Mouse (Mus musculus): ENCODE data around the gene Bbs9. TPM values are rescaled to one million over a fixed set of nuclear protein-coding genes. Genes with fewer than 3 reads are reported as not detected.

The Bbs9 gene
- total and polyA plus RNA-seq, 2 experiments from 2014 or later = 17.8 to 35.4 TPM

GRCm38 (mm10) chr9:22791208-22791607 lies 315.7 kb downstream of the Bbs9 start:
- H3K9me3 ChIP-seq (ENCODE audit: low read length) = no peaks in the 10 kb centered on the region
- no peaks in the 10 kb centered on the region for H3K4me1 ChIP-seq (ENCODE audit: insufficient read depth)
- H3K4me3 ChIP-seq (ENCODE audit: low read depth, low read length) = no peak overlapping the region
- TF ChIP-seq CTCF (IDR thresholded peaks at IDR 0.05; ENCODE audit: low read depth) = no peak
- H3K27me3 ChIP-seq (ENCODE audit: insufficient read depth, low read length) = no peaks in the 10 kb centered on the region
- H3K9ac ChIP-seq = no peak overlapping the region
- ATAC-seq = no peak
- H3K27ac ChIP-seq (ENCODE audit: low read depth, low read length) = no peak overlapping the region
- DNase-seq = no peak
- 94% methylated on average over 5 of the region's 5 CpGs for WGBS
- no peaks in the 10 kb centered on the region for H3K36me3 ChIP-seq (ENCODE audit: insufficient read depth)
- H3K4me2 ChIP-seq (ENCODE audit: low read depth) = no peak overlapping the region

GRCm38 (mm10) chr9:22791750-22792149 lies 316.2 kb downstream of the Bbs9 start:
- Histone ChIP-seq H3K36me3 (ENCODE audit: insufficient read depth) (no peaks in the 10 kb centered on the region), H3K4me2 (ENCODE audit: low read depth) (no peak overlapping the region), H3K9ac (no peak overlapping the region), H3K27ac (ENCODE audit: low read depth, low read length) (no peak overlapping the region), H3K27me3 (ENCODE audit: insufficient read depth, low read length) (no peaks in the 10 kb centered on the region), H3K4me3 (ENCODE audit: low read depth, low read length) (no peak overlapping the region), H3K4me1 (ENCODE audit: insufficient read depth) (no peaks in the 10 kb centered on the region), H3K9me3 (ENCODE audit: low read length) (no peaks in the 10 kb centered on the region)
- no peak for TF ChIP-seq CTCF (IDR thresholded peaks at IDR 0.05; ENCODE audit: low read depth)
- ATAC-seq = no peak
- DNase-seq = no peak
- 85% methylated on average over 9 of the region's 9 CpGs for WGBS

- Histone ChIP-seq H3K36me3 (ENCODE audit: insufficient read depth) (no peaks in the 10 kb centered on the region), H3K4me2 (ENCODE audit: low read depth) (no peak overlapping the region), H3K9me3 (ENCODE audit: low read length) (no peaks in the 10 kb centered on the region), H3K4me1 (ENCODE audit: insufficient read depth) (no peaks in the 10 kb centered on the region), H3K27me3 (ENCODE audit: insufficient read depth, low read length) (no peaks in the 10 kb centered on the region), H3K4me3 (ENCODE audit: low read depth, low read length) (no peak overlapping the region), H3K27ac (ENCODE audit: low read depth, low read length) (no peak overlapping the region), H3K9ac (no peak overlapping the region)
- DNase-seq (no peak), ATAC-seq (no peak)
- WGBS = 75% methylated on average over 7 of the region's 7 CpGs
- TF ChIP-seq CTCF (IDR thresholded peaks at IDR 0.05; ENCODE audit: low read depth) = no peak
These were observed 318.2 kb downstream of the Bbs9 start for GRCm38 (mm10) chr9:22793698-22794097.

GRCm38 (mm10) chr9:22800675-22801074 lies 325.2 kb downstream of the Bbs9 start:
- 84% methylated on average over 7 of the region's 7 CpGs for WGBS
- ATAC-seq = no peak
- TF ChIP-seq CTCF (IDR thresholded peaks at IDR 0.05; ENCODE audit: low read depth) = no peak

GRCm38 (mm10) chr9:22805981-22806380 lies 330.5 kb downstream of the Bbs9 start:
- Histone ChIP-seq H3K9me3 (ENCODE audit: low read length) (no peaks in the 10 kb centered on the region), H3K27ac (ENCODE audit: low read depth, low read length) (no peak overlapping the region), H3K4me3 (ENCODE audit: low read depth, low read length) (no peak overlapping the region), H3K4me2 (ENCODE audit: low read depth) (no peak overlapping the region), H3K9ac (no peak overlapping the region), H3K36me3 (ENCODE audit: insufficient read depth) (no peaks in the 10 kb centered on the region), H3K4me1 (ENCODE audit: insufficient read depth) (no peaks in the 10 kb centered on the region), H3K27me3 (ENCODE audit: insufficient read depth, low read length) (no peaks in the 10 kb centered on the region)
- 91% methylated on average over 1 of the region's 1 CpGs for WGBS
- ATAC-seq (no peak), DNase-seq (no peak)
- no peak for TF ChIP-seq CTCF (IDR thresholded peaks at IDR 0.05; ENCODE audit: low read depth)

More at GRCm38 (mm10) chr9:22800675-22801074, 325.2 kb downstream of the Bbs9 start:
- H3K27me3 ChIP-seq (ENCODE audit: insufficient read depth, low read length) = no peaks in the 10 kb centered on the region
- no peaks in the 10 kb centered on the region for H3K9me3 ChIP-seq (ENCODE audit: low read length)
- DNase-seq = no peak
- no peak overlapping the region for H3K4me3 ChIP-seq (ENCODE audit: low read depth, low read length)
- no peak overlapping the region for H3K27ac ChIP-seq (ENCODE audit: low read depth, low read length)
- no peaks in the 10 kb centered on the region for H3K4me1 ChIP-seq (ENCODE audit: insufficient read depth)
- no peak overlapping the region for H3K9ac ChIP-seq
- H3K4me2 ChIP-seq (ENCODE audit: low read depth) = no peak overlapping the region
- no peaks in the 10 kb centered on the region for H3K36me3 ChIP-seq (ENCODE audit: insufficient read depth)

GRCm38 (mm10) chr9:22806494-22806893 lies 331.0 kb downstream of the Bbs9 start:
- 76% methylated on average over 5 of the region's 5 CpGs for WGBS
- DNase-seq (no peak), ATAC-seq (no peak)
- no peaks in the 10 kb centered on the region for H3K9me3 ChIP-seq (ENCODE audit: low read length)
- no peak for TF ChIP-seq CTCF (IDR thresholded peaks at IDR 0.05; ENCODE audit: low read depth)
- H3K4me2 ChIP-seq (ENCODE audit: low read depth) = no peak overlapping the region
- no peaks in the 10 kb centered on the region for H3K27me3 ChIP-seq (ENCODE audit: insufficient read depth, low read length)
- H3K4me3 ChIP-seq (ENCODE audit: low read depth, low read length) = no peak overlapping the region
- H3K36me3 ChIP-seq (ENCODE audit: insufficient read depth) = no peaks in the 10 kb centered on the region
- no peaks in the 10 kb centered on the region for H3K4me1 ChIP-seq (ENCODE audit: insufficient read depth)
- H3K27ac ChIP-seq (ENCODE audit: low read depth, low read length) = no peak overlapping the region
- H3K9ac ChIP-seq = no peak overlapping the region

- DNase-seq = no peak
- no peak overlapping the region for H3K4me2 ChIP-seq (ENCODE audit: low read depth)
- H3K4me1 ChIP-seq (ENCODE audit: insufficient read depth) = no peaks in the 10 kb centered on the region
- ATAC-seq = no peak
- WGBS = 81% methylated on average over 5 of the region's 5 CpGs
- no peaks in the 10 kb centered on the region for H3K9me3 ChIP-seq (ENCODE audit: low read length)
- H3K36me3 ChIP-seq (ENCODE audit: insufficient read depth) = no peaks in the 10 kb centered on the region
- TF ChIP-seq CTCF (IDR thresholded peaks at IDR 0.05; ENCODE audit: low read depth) = no peak
- H3K27ac ChIP-seq (ENCODE audit: low read depth, low read length) = no peak overlapping the region
- H3K4me3 ChIP-seq (ENCODE audit: low read depth, low read length) = no peak overlapping the region
- no peak overlapping the region for H3K9ac ChIP-seq
- no peaks in the 10 kb centered on the region for H3K27me3 ChIP-seq (ENCODE audit: insufficient read depth, low read length)
These were observed 332.2 kb downstream of the Bbs9 start for GRCm38 (mm10) chr9:22807693-22808092.

Data from forebrain, postnatal 0 days (tissue).